Mouse (Mus musculus): Measurements from ENCODE around the gene Pgm1. TPM values are rescaled to one million over a fixed set of nuclear protein-coding genes. Genes with fewer than 3 reads are reported as not detected.

The Pgm1 gene
- polyA plus RNA-seq, 1 experiment from 2014 or later: 137 TPM

GRCm38 (mm10) chr4:99970097-99970496 is 40.9 kb downstream of the Pgm1 start:
- 45% methylated on average over 4 of the region's 4 CpGs for WGBS
- Histone ChIP-seq H3K36me3 (ENCODE audit: control insufficient read depth, insufficient read depth, low read length) (peaks cover 10% of the 10 kb centered on the region), H3K4me2 (ENCODE audit: low read depth, low read length) (peak overlapping the region; percentile 22), H3K4me1 (ENCODE audit: control insufficient read depth, insufficient read depth, low read length) (peaks cover 7% of the 10 kb centered on the region), H3K27me3 (ENCODE audit: control insufficient read depth, insufficient read depth, low read length) (no peaks in the 10 kb centered on the region), H3K9ac (ENCODE audit: low read length) (no peak overlapping the region), H3K4me3 (replicated peaks; ENCODE audit: low read length) (no peak overlapping the region), H3K27ac (ENCODE audit: low read length) (peak overlapping the region; percentile 90), H3K9me3 (replicated peaks; ENCODE audit: control insufficient read depth, low read length) (no peaks in the 10 kb centered on the region)
- peak; percentile 75; the same call in 1 of the 2 replicates for ATAC-seq (ENCODE audit: insufficient read depth, low FRiP score)

GRCm38 (mm10) chr4:99972886-99973285 is 43.7 kb downstream of the Pgm1 start:
- WGBS: 87% methylated on average over 6 of the region's 6 CpGs
- H3K9me3 ChIP-seq (replicated peaks; ENCODE audit: control insufficient read depth, low read length): no peaks in the 10 kb centered on the region
- no peak overlapping the region for H3K4me2 ChIP-seq (ENCODE audit: low read depth, low read length)
- no peaks in the 10 kb centered on the region for H3K36me3 ChIP-seq (ENCODE audit: control insufficient read depth, insufficient read depth, low read length)
- H3K9ac ChIP-seq (ENCODE audit: low read length): no peak overlapping the region
- H3K4me3 ChIP-seq (replicated peaks; ENCODE audit: low read length): no peak overlapping the region
- H3K27ac ChIP-seq (ENCODE audit: low read length): no peak overlapping the region
- peaks cover 7% of the 10 kb centered on the region for H3K4me1 ChIP-seq (ENCODE audit: control insufficient read depth, insufficient read depth, low read length)
- H3K27me3 ChIP-seq (ENCODE audit: control insufficient read depth, insufficient read depth, low read length): no peaks in the 10 kb centered on the region
- ATAC-seq (ENCODE audit: insufficient read depth, low FRiP score): no peak

- Histone ChIP-seq H3K9me3 (replicated peaks; ENCODE audit: control insufficient read depth, low read length) (no peaks in the 10 kb centered on the region), H3K4me2 (ENCODE audit: low read depth, low read length) (no peak overlapping the region), H3K27me3 (ENCODE audit: control insufficient read depth, insufficient read depth, low read length) (no peaks in the 10 kb centered on the region), H3K36me3 (ENCODE audit: control insufficient read depth, insufficient read depth, low read length) (no peaks in the 10 kb centered on the region), H3K27ac (ENCODE audit: low read length) (no peak overlapping the region), H3K4me1 (ENCODE audit: control insufficient read depth, insufficient read depth, low read length) (peaks cover 4% of the 10 kb centered on the region), H3K4me3 (replicated peaks; ENCODE audit: low read length) (no peak overlapping the region), H3K9ac (ENCODE audit: low read length) (no peak overlapping the region)
- 92% methylated on average over 1 of the region's 1 CpGs for WGBS
- no peak for ATAC-seq (ENCODE audit: insufficient read depth, low FRiP score)
Observed at GRCm38 (mm10) chr4:99973931-99974330, 44.7 kb downstream of the Pgm1 start.

GRCm38 (mm10) chr4:99974375-99974774 is 45.2 kb downstream of the Pgm1 start:
- ATAC-seq (ENCODE audit: insufficient read depth, low FRiP score): no peak
- H3K36me3 ChIP-seq (ENCODE audit: control insufficient read depth, insufficient read depth, low read length): no peaks in the 10 kb centered on the region
- 75% methylated on average over 5 of the region's 5 CpGs for WGBS

GRCm38 (mm10) chr4:99979326-99979725 is 50.1 kb downstream of the Pgm1 start:
- no peak overlapping the region for H3K9ac ChIP-seq (ENCODE audit: low read length)
- ATAC-seq (ENCODE audit: insufficient read depth, low FRiP score): no peak
- H3K27me3 ChIP-seq (ENCODE audit: control insufficient read depth, insufficient read depth, low read length): no peaks in the 10 kb centered on the region
- no peak overlapping the region for H3K4me3 ChIP-seq (replicated peaks; ENCODE audit: low read length)
- H3K4me2 ChIP-seq (ENCODE audit: low read depth, low read length): no peak overlapping the region
- no peaks in the 10 kb centered on the region for H3K9me3 ChIP-seq (replicated peaks; ENCODE audit: control insufficient read depth, low read length)
- 84% methylated on average over 5 of the region's 5 CpGs for WGBS
- H3K36me3 ChIP-seq (ENCODE audit: control insufficient read depth, insufficient read depth, low read length): peaks cover 8% of the 10 kb centered on the region; the same call in 1 of the 2 replicates
- no peaks in the 10 kb centered on the region for H3K4me1 ChIP-seq (ENCODE audit: control insufficient read depth, insufficient read depth, low read length)
- no peak overlapping the region for H3K27ac ChIP-seq (ENCODE audit: low read length)

More at GRCm38 (mm10) chr4:99974375-99974774, 45.2 kb downstream of the Pgm1 start:
- Histone ChIP-seq H3K9ac (ENCODE audit: low read length) (no peak overlapping the region), H3K27me3 (ENCODE audit: control insufficient read depth, insufficient read depth, low read length) (no peaks in the 10 kb centered on the region), H3K4me1 (ENCODE audit: control insufficient read depth, insufficient read depth, low read length) (peaks cover 4% of the 10 kb centered on the region), H3K4me2 (ENCODE audit: low read depth, low read length) (no peak overlapping the region), H3K4me3 (replicated peaks; ENCODE audit: low read length) (no peak overlapping the region), H3K27ac (ENCODE audit: low read length) (no peak overlapping the region), H3K9me3 (replicated peaks; ENCODE audit: control insufficient read depth, low read length) (no peaks in the 10 kb centered on the region)

GRCm38 (mm10) chr4:99981216-99981615 is 52.0 kb downstream of the Pgm1 start:
- Histone ChIP-seq H3K4me1 (ENCODE audit: control insufficient read depth, insufficient read depth, low read length) (no peaks in the 10 kb centered on the region), H3K4me3 (replicated peaks; ENCODE audit: low read length) (no peak overlapping the region), H3K27ac (ENCODE audit: low read length) (no peak overlapping the region), H3K4me2 (ENCODE audit: low read depth, low read length) (no peak overlapping the region), H3K27me3 (ENCODE audit: control insufficient read depth, insufficient read depth, low read length) (no peaks in the 10 kb centered on the region), H3K36me3 (ENCODE audit: control insufficient read depth, insufficient read depth, low read length) (peaks cover 8% of the 10 kb centered on the region; the same call in 1 of the 2 replicates), H3K9me3 (replicated peaks; ENCODE audit: control insufficient read depth, low read length) (no peaks in the 10 kb centered on the region), H3K9ac (ENCODE audit: low read length) (no peak overlapping the region)
- no peak for ATAC-seq (ENCODE audit: insufficient read depth, low FRiP score)
- 87% methylated on average over 2 of the region's 2 CpGs for WGBS

- 60% methylated on average over 13 of the region's 13 CpGs for WGBS
- Histone ChIP-seq H3K4me1 (ENCODE audit: control insufficient read depth, insufficient read depth, low read length) (no peaks in the 10 kb centered on the region), H3K4me2 (ENCODE audit: low read depth, low read length) (no peak overlapping the region), H3K27me3 (ENCODE audit: control insufficient read depth, insufficient read depth, low read length) (no peaks in the 10 kb centered on the region), H3K9ac (ENCODE audit: low read length) (no peak overlapping the region), H3K4me3 (replicated peaks; ENCODE audit: low read length) (no peak overlapping the region), H3K27ac (ENCODE audit: low read length) (no peak overlapping the region), H3K36me3 (ENCODE audit: control insufficient read depth, insufficient read depth, low read length) (peaks cover 8% of the 10 kb centered on the region; the same call in 1 of the 2 replicates), H3K9me3 (replicated peaks; ENCODE audit: control insufficient read depth, low read length) (no peaks in the 10 kb centered on the region)
- no peak for ATAC-seq (ENCODE audit: insufficient read depth, low FRiP score)
Observed at GRCm38 (mm10) chr4:99983652-99984368, 54.6 kb downstream of the Pgm1 start.

- Histone ChIP-seq H3K27me3 (ENCODE audit: control insufficient read depth, insufficient read depth, low read length) (no peaks in the 10 kb centered on the region), H3K4me1 (ENCODE audit: control insufficient read depth, insufficient read depth, low read length) (no peaks in the 10 kb centered on the region), H3K9ac (ENCODE audit: low read length) (no peak overlapping the region), H3K36me3 (ENCODE audit: control insufficient read depth, insufficient read depth, low read length) (peaks cover 8% of the 10 kb centered on the region; the same call in 1 of the 2 replicates), H3K4me2 (ENCODE audit: low read depth, low read length) (no peak overlapping the region), H3K4me3 (replicated peaks; ENCODE audit: low read length) (no peak overlapping the region), H3K9me3 (replicated peaks; ENCODE audit: control insufficient read depth, low read length) (no peaks in the 10 kb centered on the region), H3K27ac (ENCODE audit: low read length) (no peak overlapping the region)
- ATAC-seq (ENCODE audit: insufficient read depth, low FRiP score): no peak
- WGBS: 72% methylated on average over 7 of the region's 7 CpGs
Observed at GRCm38 (mm10) chr4:99984369-99984752, 55.1 kb downstream of the Pgm1 start.

- H3K9ac ChIP-seq (ENCODE audit: low read length): no peak overlapping the region
- H3K4me1 ChIP-seq (ENCODE audit: control insufficient read depth, insufficient read depth, low read length): no peaks in the 10 kb centered on the region
- H3K4me3 ChIP-seq (replicated peaks; ENCODE audit: low read length): no peak overlapping the region
- H3K27me3 ChIP-seq (ENCODE audit: control insufficient read depth, insufficient read depth, low read length): no peaks in the 10 kb centered on the region
- ATAC-seq (ENCODE audit: insufficient read depth, low FRiP score): no peak
- H3K9me3 ChIP-seq (replicated peaks; ENCODE audit: control insufficient read depth, low read length): no peaks in the 10 kb centered on the region
- peaks cover 8% of the 10 kb centered on the region; the same call in 1 of the 2 replicates for H3K36me3 ChIP-seq (ENCODE audit: control insufficient read depth, insufficient read depth, low read length)
- no peak overlapping the region for H3K27ac ChIP-seq (ENCODE audit: low read length)
- H3K4me2 ChIP-seq (ENCODE audit: low read depth, low read length): no peak overlapping the region
- WGBS: 75% methylated on average over 7 of the region's 7 CpGs
Observed at GRCm38 (mm10) chr4:99985086-99985485, 55.9 kb downstream of the Pgm1 start.
